Mouse (Mus musculus) embryonic facial prominence, embryonic 14.5 days (tissue): ENCODE results near the gene Nat9. TPM values are rescaled to one million over a fixed set of nuclear protein-coding genes. Genes with fewer than 3 reads are reported as not detected.

Experiments
- ATAC-seq: fragments of 200-750 bp; cut with Nextera tagmentation; 2 replicates; pipeline ENCODE4 v1.8.0; 2017; ENCODE audit warnings: low read depth, moderate number of reproducible peaks, moderate TSS enrichment
- DNase-seq: peaks from one replicate; pipeline ENCODE4 v3.0.0-alpha.2; 2015; ENCODE audit warnings: low spot score
- H3K27ac ChIP-seq: fragments of 300-500 bp; sonication (generic); replicated peaks from 2 replicates; pipeline ENCODE4 v1.5.1; 2014; ENCODE audit warnings: low read depth, mild to moderate bottlenecking, low read length, moderate library complexity
- H3K27me3 ChIP-seq: fragments of 300-500 bp; sonication (generic); replicated peaks from 2 replicates; pipeline ENCODE4 v1.6.1; 2014; ENCODE audit warnings: low read length; ENCODE audit not compliant: control insufficient read depth, insufficient read depth
- H3K36me3 ChIP-seq: fragments of 300-500 bp; sonication (generic); 2 replicates; pipeline ENCODE4 v1.6.1; 2014; ENCODE audit warnings: low read length, mixed read lengths; ENCODE audit not compliant: control insufficient read depth, insufficient read depth
- H3K4me1 ChIP-seq: fragments of 300-500 bp; sonication (generic); 2 replicates; pipeline ENCODE4 v1.6.1; 2014; ENCODE audit warnings: antibody characterized with exemption, low read length; ENCODE audit not compliant: control insufficient read depth, insufficient read depth
- H3K4me2 ChIP-seq: fragments of 300-500 bp; sonication (generic); 2 replicates; pipeline ENCODE4 v1.6.1; 2014; ENCODE audit warnings: low read depth, mild to moderate bottlenecking, low read length, moderate library complexity, mixed read lengths
- H3K4me3 ChIP-seq: fragments of 300-500 bp; sonication (generic); 2 replicates; pipeline ENCODE4 v1.5.1; 2014; ENCODE audit warnings: low read depth, mild to moderate bottlenecking, low read length
- H3K9ac ChIP-seq: fragments of 300-500 bp; sonication (generic); 2 replicates; pipeline ENCODE4 v1.6.1; 2014; ENCODE audit warnings: low read depth, mild to moderate bottlenecking, low read length, moderate library complexity, mixed read lengths
- H3K9me3 ChIP-seq: fragments of 300-500 bp; sonication (generic); 2 replicates; pipeline ENCODE4 v1.6.1; 2016; ENCODE audit warnings: low read length; ENCODE audit not compliant: control insufficient read depth
- WGBS: fragments of 180-500 bp; shearing (Covaris S2); extraction: QIAGEN DNeasy Blood & Tissue Kit; methylation state at CpG from one replicate; pipeline ENCODE4 v1.1.7; 2014; 5-methylcytosine and 5-hydroxymethylcytosine counted together
- polyA plus RNA-seq: library from polyadenylated mRNA; unstranded; fragments of >200 nt; fragmentation: Nextera tagmentation; extraction: Ambion mirVana; gene quantifications from 2 replicates; pipeline ENCODE4 v1.2.1, GENCODE M21; 2014

Nat9 gene
- 20.0 and 23.3 TPM in 2 replicates for polyA plus RNA-seq

GRCm38 (mm10) chr11:115187693-115188092 lies at the start of gene Nat9:
Nat9 (minus strand) TSS chr11:115187859.
- Histone ChIP-seq H3K4me1 (peaks cover 11% of the 10 kb centered on the region; the same call in 1 of the 2 replicates), H3K27ac (peak within 1 kb of the TSS; percentile 65), H3K36me3 (no peaks in the 10 kb centered on the region), H3K9me3 (no peaks in the 10 kb centered on the region), H3K9ac (peak within 1 kb of the TSS; percentile 73), H3K4me3 (peak within 1 kb of the TSS; percentile 56), H3K27me3 (no peaks in the 10 kb centered on the region), H3K4me2 (peak within 1 kb of the TSS; percentile 64)
- 7% methylated on average over 12 of the region's 12 CpGs for WGBS
- DNase-seq, result no peak
- ATAC-seq, result no peak; the same call in 1 of the 2 replicates

- DNase-seq, result no peak
- Histone ChIP-seq H3K27ac (no peak overlapping the region), H3K27me3 (no peaks in the 10 kb centered on the region)
Measured at GRCm38 (mm10) chr11:115236570-115236969, 48.9 kb upstream of the Nat9 start.

GRCm38 (mm10) chr11:115234320-115235044 lies 46.8 kb upstream of the Nat9 start:
- Histone ChIP-seq H3K4me2 (no peak overlapping the region), H3K36me3 (no peaks in the 10 kb centered on the region), H3K9me3 (no peaks in the 10 kb centered on the region), H3K4me1 (peaks cover 10% of the 10 kb centered on the region; the same call in 1 of the 2 replicates), H3K27ac (no peak overlapping the region), H3K4me3 (no peak overlapping the region), H3K27me3 (no peaks in the 10 kb centered on the region), H3K9ac (no peak overlapping the region)
- ATAC-seq (no peak), DNase-seq (no peak)
- WGBS, result 70% methylated on average over 11 of the region's 15 CpGs

More at GRCm38 (mm10) chr11:115236570-115236969, 48.9 kb upstream of the Nat9 start:
- ATAC-seq, result no peak
- Histone ChIP-seq H3K4me2 (no peak overlapping the region), H3K9me3 (no peaks in the 10 kb centered on the region), H3K4me1 (peaks cover 6% of the 10 kb centered on the region; the same call in 1 of the 2 replicates), H3K36me3 (no peaks in the 10 kb centered on the region), H3K4me3 (no peak overlapping the region), H3K9ac (no peak overlapping the region)
- WGBS, result 58% methylated on average over 4 of the region's 5 CpGs

GRCm38 (mm10) chr11:115233526-115234290 lies 46.0 kb upstream of the Nat9 start:
- no peaks in the 10 kb centered on the region for H3K27me3 ChIP-seq
- ATAC-seq (peak; percentile 32; the same call in 1 of the 2 replicates), DNase-seq (peak; percentile 58)
- no peaks in the 10 kb centered on the region for H3K36me3 ChIP-seq
- no peak overlapping the region for H3K4me2 ChIP-seq
- no peak overlapping the region for H3K9ac ChIP-seq
- WGBS, result 70% methylated on average over 18 of the region's 20 CpGs
- no peak overlapping the region for H3K27ac ChIP-seq
- H3K9me3 ChIP-seq, result no peaks in the 10 kb centered on the region
- no peak overlapping the region for H3K4me3 ChIP-seq
- H3K4me1 ChIP-seq, result peaks cover 10% of the 10 kb centered on the region; the same call in 1 of the 2 replicates

GRCm38 (mm10) chr11:115232889-115233288 lies 45.2 kb upstream of the Nat9 start:
- DNase-seq (no peak), ATAC-seq (no peak)
- Histone ChIP-seq H3K9ac (no peak overlapping the region), H3K36me3 (no peaks in the 10 kb centered on the region), H3K4me2 (no peak overlapping the region), H3K4me3 (no peak overlapping the region), H3K4me1 (peaks cover 10% of the 10 kb centered on the region; the same call in 1 of the 2 replicates), H3K9me3 (no peaks in the 10 kb centered on the region), H3K27me3 (no peaks in the 10 kb centered on the region), H3K27ac (no peak overlapping the region)
- WGBS, result 71% methylated on average over 5 of the region's 5 CpGs

GRCm38 (mm10) chr11:115231924-115232323 lies 44.3 kb upstream of the Nat9 start:
- no peaks in the 10 kb centered on the region for H3K36me3 ChIP-seq
- ATAC-seq, result no peak
- H3K27ac ChIP-seq, result no peak overlapping the region
- H3K4me1 ChIP-seq, result peaks cover 12% of the 10 kb centered on the region; the same call in 1 of the 2 replicates
- no peak for DNase-seq
- H3K4me3 ChIP-seq, result no peak overlapping the region
- H3K4me2 ChIP-seq, result no peak overlapping the region
- no peaks in the 10 kb centered on the region for H3K9me3 ChIP-seq
- H3K27me3 ChIP-seq, result no peaks in the 10 kb centered on the region
- 40% methylated on average over 9 of the region's 9 CpGs for WGBS
- no peak overlapping the region for H3K9ac ChIP-seq

GRCm38 (mm10) chr11:115231168-115231915 lies 43.7 kb upstream of the Nat9 start:
- Histone ChIP-seq H3K27me3 (no peaks in the 10 kb centered on the region), H3K36me3 (no peaks in the 10 kb centered on the region)

More at GRCm38 (mm10) chr11:115231168-115231915, 43.7 kb upstream of the Nat9 start:
- peaks cover 15% of the 10 kb centered on the region; the same call in 1 of the 2 replicates for H3K4me1 ChIP-seq
- DNase-seq (peak; percentile 59), ATAC-seq (0 out of 2 replicates have a peak, but pooled peaks have one; percentile 9)
- H3K27ac ChIP-seq, result no peak overlapping the region
- 37% methylated on average over 14 of the region's 14 CpGs for WGBS
- H3K9ac ChIP-seq, result no peak overlapping the region
- H3K9me3 ChIP-seq, result no peaks in the 10 kb centered on the region
- H3K4me3 ChIP-seq, result no peak overlapping the region
- no peak overlapping the region for H3K4me2 ChIP-seq
